Mouse (Mus musculus): Measurements from ENCODE around the gene Tmem97.

GRCm38 (mm10) chr11:78568827-78569226 lies 18.2 kb upstream of the Tmem97 start:
- TF ChIP-seq CTCF (IDR thresholded peaks at IDR 0.05; ENCODE audit: low read depth, low read length) = no peak
- TF ChIP-seq GATA2 (IDR thresholded peaks at IDR 0.05; ENCODE audit: borderline replicate concordance, low read depth, low read length) = no peak
- no peak for TF ChIP-seq TAL1 (conservative IDR thresholded peaks at IDR 0.05; ENCODE audit: low read depth, low read length)
- no peak for TF ChIP-seq POLR2AphosphoS5 (IDR thresholded peaks at IDR 0.05; ENCODE audit: insufficient replicate concordance, low read depth, low read length)

Measured in G1E (cell line).